Mouse (Mus musculus) layer of hippocampus, adult 2 months (tissue): ENCODE data around the gene Cldn14. TPM values are rescaled to one million over a fixed set of nuclear protein-coding genes. Genes with fewer than 3 reads are reported as not detected.
"Not testable (repeated sequence)": the region's sequence is repeated elsewhere in the genome, so short reads cannot be mapped to it uniquely, and the experiment has no call there.

ENCODE experiments used
- DNase-seq, 2 experiments: peaks; one replicate each; pipeline ENCODE4 v3.0.0; 2022; ENCODE audit warnings: low spot score in 2 of 2
- H3K27ac ChIP-seq: fragments of 200-600 bp; 2 replicates; pipeline ENCODE4 v1.8.1; 2022
- H3K4me3 ChIP-seq: fragments of 200-600 bp; 2 replicates; pipeline ENCODE4 v1.8.1; 2022; ENCODE audit warnings: mild to moderate bottlenecking
- CTCF ChIP-seq: fragments of 200-600 bp; conservative IDR thresholded peaks from 2 replicates; pipeline ENCODE4 v1.8.1; 2022; ENCODE audit warnings: antibody characterized with exemption, mild to moderate bottlenecking, moderate library complexity
- total RNA-seq, 2 experiments: library from RNA; stranded (reverse); gene quantifications; 2 replicates each; pipeline ENCODE4 v1.2.3; 2021

Gene Cldn14
- total RNA-seq, 2 experiments from 2014 or later: 0.92 to 0.98 TPM

- TF ChIP-seq CTCF: no peak
- DNase-seq: no peak
- Histone ChIP-seq H3K27ac (no peak overlapping the region), H3K4me3 (no peak overlapping the region)
Observed at GRCm38 (mm10) chr16:94023352-94024280, 15.0 kb upstream of the Cldn14 start.

DNA sequence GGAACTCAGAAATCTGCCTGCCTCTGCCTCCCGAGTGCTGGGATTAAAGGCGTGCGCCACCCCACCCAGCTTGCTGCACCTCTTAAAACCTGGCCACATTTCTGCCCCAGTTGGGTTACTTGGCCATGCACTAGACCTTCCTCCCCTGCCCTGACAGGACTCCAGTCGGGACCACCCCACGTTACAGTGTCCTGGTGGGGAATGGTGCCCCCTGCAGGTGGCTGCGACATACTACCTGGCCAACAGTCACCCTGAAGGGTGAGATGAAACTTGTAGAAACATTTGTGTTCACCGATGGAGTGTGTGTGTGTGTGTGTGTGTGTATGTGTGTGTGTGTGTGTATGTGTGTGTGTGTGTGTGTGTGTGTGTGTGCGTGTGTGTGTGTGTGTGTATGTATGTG is 11.1 kb upstream of the Cldn14 start:
- DNase-seq, H3K27ac ChIP-seq, H3K4me3 ChIP-seq: not testable (repeated sequence)

DNA sequence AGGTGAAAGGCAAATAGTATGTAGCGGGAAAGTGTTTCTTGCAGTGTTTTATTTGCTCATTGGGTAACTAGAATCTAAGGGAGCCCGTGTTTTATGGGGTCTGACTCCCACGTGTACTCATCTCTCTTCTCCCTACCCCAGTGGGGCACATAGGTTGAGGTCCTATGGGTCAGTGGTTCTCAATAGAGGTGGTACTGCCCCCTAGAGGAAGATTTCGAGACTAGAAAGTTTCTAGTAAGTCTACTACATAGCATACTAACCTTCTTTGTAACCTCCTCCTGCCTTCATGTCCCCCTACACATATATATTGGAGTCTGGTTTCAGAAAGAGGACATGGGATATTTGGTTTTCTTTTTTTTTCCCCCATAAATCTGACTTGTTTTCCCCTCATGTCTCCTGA is 9.3 kb upstream of the Cldn14 start:
- no peak; the same call in 1 of the 2 replicates for TF ChIP-seq CTCF
- DNase-seq: no peak
- no peak overlapping the region for H3K27ac ChIP-seq
- no peak overlapping the region for H3K4me3 ChIP-seq

GRCm38 (mm10) chr16:94014489-94015096 is 6.0 kb upstream of the Cldn14 start:
- TF ChIP-seq CTCF: no peak
- DNase-seq: no peak
- Histone ChIP-seq H3K4me3 (no peak overlapping the region), H3K27ac (no peak overlapping the region)

DNA sequence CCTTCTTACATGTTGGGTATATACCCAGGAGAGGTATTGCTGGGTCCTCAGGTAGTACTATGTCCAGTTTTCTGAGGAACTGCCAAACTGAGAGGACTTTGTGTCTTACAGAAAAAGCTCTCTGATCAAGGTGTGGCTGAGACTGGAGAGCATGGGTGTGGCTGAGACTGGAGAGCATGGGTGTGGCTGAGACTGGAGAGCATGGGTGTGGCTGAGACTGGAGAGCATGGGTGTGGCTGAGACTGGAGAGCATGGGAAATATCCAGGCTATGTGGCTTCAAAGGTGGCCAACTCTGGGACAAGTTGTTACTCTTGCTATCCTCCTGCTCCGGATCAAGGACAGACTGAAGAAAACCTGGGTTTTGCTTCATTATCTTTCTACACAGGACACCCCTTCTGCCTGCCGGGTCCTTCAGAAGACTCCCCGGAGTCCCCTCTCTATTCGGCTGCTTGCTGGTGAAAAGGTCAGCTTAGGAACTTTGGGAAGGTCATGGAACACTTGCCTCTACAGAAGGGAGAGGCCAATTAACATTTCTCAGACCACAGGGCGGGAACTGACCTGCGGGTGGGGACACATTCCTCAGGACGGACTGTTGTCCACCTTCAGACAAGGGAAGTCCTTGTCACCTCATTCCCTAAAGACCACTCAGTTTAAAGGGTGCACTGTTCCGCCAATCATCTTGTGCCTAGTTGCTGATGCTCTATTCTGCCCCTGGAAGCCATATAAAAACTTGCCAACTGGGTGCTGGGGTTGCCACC is 4.9 kb upstream of the Cldn14 start:
- not testable (repeated sequence) for H3K4me3 ChIP-seq

DNA sequence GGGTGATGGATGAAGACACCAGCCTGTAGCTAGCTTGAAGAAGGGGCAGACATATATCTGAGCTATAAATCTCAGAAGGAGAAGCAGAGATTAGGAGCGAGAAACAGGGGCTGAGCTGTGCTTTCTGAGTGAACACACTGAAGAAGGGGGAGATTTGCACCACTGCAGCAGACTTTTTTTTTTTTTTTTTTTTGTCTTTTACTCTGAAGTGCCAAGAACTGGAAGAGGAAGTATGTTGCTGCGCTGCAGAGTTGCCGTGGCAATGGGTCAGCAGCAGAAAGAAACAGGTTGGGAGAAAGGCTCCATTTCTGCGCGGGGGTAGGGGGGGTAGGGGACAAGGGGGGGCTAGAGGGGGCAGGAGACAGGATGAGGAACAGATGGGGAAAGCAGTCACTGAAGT is 2.6 kb upstream of the Cldn14 start:
- no peak for DNase-seq
- Histone ChIP-seq H3K4me3 (no peak overlapping the region), H3K27ac (no peak overlapping the region)
- TF ChIP-seq CTCF: no peak

More for the DNA sequence above, 4.9 kb upstream of the Cldn14 start:
- DNase-seq, H3K27ac ChIP-seq: not testable (repeated sequence)

- no peak overlapping the region for H3K4me3 ChIP-seq
- no peak for DNase-seq
- no peak for TF ChIP-seq CTCF
- no peak overlapping the region for H3K27ac ChIP-seq
Observed at GRCm38 (mm10) chr16:94010633-94011032, 2.0 kb upstream of the Cldn14 start.

- TF ChIP-seq CTCF: no peak
- no peak overlapping the region for H3K4me3 ChIP-seq
- no peak for DNase-seq
- no peak overlapping the region for H3K27ac ChIP-seq
Observed at GRCm38 (mm10) chr16:94010156-94010555, 1.5 kb upstream of the Cldn14 start.

DNA sequence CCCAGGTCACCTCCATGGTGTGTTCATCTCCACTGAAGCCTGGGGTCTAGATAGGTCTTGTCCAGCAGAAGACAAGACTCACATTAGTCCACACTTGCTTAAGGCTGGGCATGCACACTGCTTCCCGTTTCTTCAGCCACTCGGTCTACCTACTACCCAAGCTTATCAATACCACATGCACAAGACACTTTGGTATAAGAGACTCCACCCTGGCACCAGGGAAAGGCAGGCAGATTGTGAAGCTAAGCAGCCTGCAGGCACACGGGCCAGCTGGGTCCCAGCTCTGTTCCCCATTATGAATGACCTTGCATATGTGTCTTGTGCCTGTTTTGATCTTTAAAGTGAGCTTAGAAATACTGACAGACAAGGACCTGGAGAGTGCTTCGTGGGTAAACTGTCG is 719 bp upstream of the Cldn14 start:
- Histone ChIP-seq H3K27ac (no peak overlapping the region), H3K4me3 (no peak overlapping the region)
- DNase-seq: no peak
- no peak for TF ChIP-seq CTCF

DNA sequence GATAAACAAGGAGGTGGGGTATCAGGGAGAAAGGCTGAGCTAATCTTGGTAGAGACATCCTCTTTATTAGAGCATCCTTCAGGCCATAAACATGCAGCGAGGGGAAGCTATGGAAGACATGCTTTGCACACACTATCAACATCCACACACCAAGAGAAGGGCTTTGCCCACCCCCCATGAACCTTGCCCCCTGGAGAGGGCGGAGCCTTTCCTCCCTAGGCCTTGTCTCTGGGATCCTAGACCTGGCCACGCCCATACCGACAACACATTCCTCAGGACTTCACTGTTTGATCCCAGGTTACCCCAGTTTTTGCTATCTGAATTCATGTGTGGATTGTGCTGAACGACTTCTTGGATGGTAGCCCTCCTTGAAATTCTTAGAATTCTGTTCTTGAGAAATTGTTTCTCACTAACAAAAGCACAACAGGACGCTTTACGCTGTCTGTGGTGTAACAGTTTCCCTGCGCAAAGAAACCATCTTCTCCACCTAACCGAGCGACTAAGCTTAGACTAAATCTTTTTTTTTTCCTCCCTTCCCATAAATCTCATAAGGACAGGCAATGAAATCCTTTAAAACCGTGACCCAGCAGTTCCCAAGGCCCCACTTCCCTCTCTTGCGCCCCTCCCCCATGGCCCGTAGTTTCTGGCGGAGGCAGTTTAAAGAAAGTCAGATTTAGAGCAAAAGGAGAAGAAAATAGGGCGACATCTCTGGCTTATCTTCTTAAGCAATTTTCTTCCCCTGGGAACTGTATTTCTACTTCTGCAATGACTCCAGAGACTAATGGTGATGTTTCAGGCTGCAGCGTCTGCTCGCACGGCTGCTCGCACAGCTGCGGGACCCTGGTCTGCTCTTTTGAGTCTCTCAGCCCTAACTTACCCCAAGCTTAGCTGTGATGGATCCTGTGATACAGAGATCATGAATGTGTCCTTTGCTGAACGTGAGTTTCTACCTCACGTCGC is 1.7 kb downstream of the Cldn14 start:
- H3K27ac ChIP-seq: no peak overlapping the region
- no peak for DNase-seq
- H3K4me3 ChIP-seq: peak overlapping the region; percentile 8; the same call in 1 of the 2 replicates
- TF ChIP-seq CTCF: no peak

- no peak for DNase-seq
- TF ChIP-seq CTCF: no peak
- no peak overlapping the region for H3K27ac ChIP-seq
- H3K4me3 ChIP-seq: no peak overlapping the region
Observed at GRCm38 (mm10) chr16:94003478-94003877, 5.2 kb downstream of the Cldn14 start.

- DNase-seq: no peak
- Histone ChIP-seq H3K27ac (no peak overlapping the region), H3K4me3 (no peak overlapping the region)
- no peak for TF ChIP-seq CTCF
Observed at GRCm38 (mm10) chr16:94001366-94001765, 7.3 kb downstream of the Cldn14 start.
